Mouse (Mus musculus) neural tube, embryonic 11.5 days (tissue): ENCODE data around the gene Als2cr12. TPM values are rescaled to one million over a fixed set of nuclear protein-coding genes. Genes with fewer than 3 reads are reported as not detected.
"Not testable (repeated sequence)": the region's sequence is repeated elsewhere in the genome, so short reads cannot be mapped to it uniquely, and the experiment has no call there.

Source experiments
- ATAC-seq: fragments of 200-750 bp; cut with Nextera tagmentation; 2 replicates; pipeline ENCODE4 v1.8.0; 2017; ENCODE audit warnings: moderate number of reproducible peaks, mild to moderate bottlenecking, moderate TSS enrichment, moderate library complexity; ENCODE audit not compliant: insufficient read depth, low FRiP score, low TSS enrichment
- DNase-seq: peaks from one replicate; pipeline ENCODE4 v3.0.0-alpha.2; 2015; ENCODE audit warnings: low spot score
- H3K27ac ChIP-seq: fragments of 300-500 bp; sonication (generic); 2 replicates; pipeline ENCODE4 v1.5.1; 2014; ENCODE audit warnings: low read depth, mild to moderate bottlenecking, low read length
- H3K27me3 ChIP-seq: fragments of 300-500 bp; sonication (generic); 2 replicates; pipeline ENCODE4 v1.6.1; 2014; ENCODE audit warnings: mild to moderate bottlenecking, low read length, mixed read lengths; ENCODE audit not compliant: control insufficient read depth, insufficient read depth
- H3K36me3 ChIP-seq: fragments of 300-500 bp; sonication (generic); 2 replicates; pipeline ENCODE4 v1.6.1; 2014; ENCODE audit warnings: mild to moderate bottlenecking, low read length, moderate library complexity, mixed read lengths; ENCODE audit not compliant: control insufficient read depth, insufficient read depth
- H3K4me1 ChIP-seq: fragments of 300-500 bp; sonication (generic); 2 replicates; pipeline ENCODE4 v1.6.1; 2014; ENCODE audit warnings: low read length, mixed read lengths; ENCODE audit not compliant: control insufficient read depth, insufficient read depth
- H3K4me2 ChIP-seq: fragments of 300-500 bp; sonication (generic); 2 replicates; pipeline ENCODE4 v1.6.1; 2014; ENCODE audit warnings: low read depth, mild to moderate bottlenecking, moderate library complexity
- H3K4me3 ChIP-seq: fragments of 300-500 bp; sonication (generic); 2 replicates; pipeline ENCODE4 v1.5.1; 2014; ENCODE audit warnings: low read depth, low read length
- H3K9ac ChIP-seq: fragments of 300-500 bp; sonication (generic); 2 replicates; pipeline ENCODE4 v1.6.1; 2014; ENCODE audit warnings: mild to moderate bottlenecking, low read length
- H3K9me3 ChIP-seq: fragments of 300-500 bp; sonication (generic); 2 replicates; pipeline ENCODE4 v1.6.1; 2016; ENCODE audit warnings: low read length; ENCODE audit not compliant: control insufficient read depth
- WGBS: fragments of 180-500 bp; shearing (Covaris S2); extraction: QIAGEN DNeasy Blood & Tissue Kit; methylation state at CpG from one replicate; pipeline ENCODE4 v1.1.7; 2014; 5-methylcytosine and 5-hydroxymethylcytosine counted together
- polyA plus RNA-seq: library from polyadenylated mRNA; unstranded; fragments of >200 nt; fragmentation: Nextera tagmentation; extraction: Ambion mirVana; gene quantifications from 2 replicates; pipeline ENCODE4 v1.2.1, GENCODE M21; 2014

Als2cr12 gene
- polyA plus RNA-seq, 1 experiment from 2014 or later, result not detected

- not testable (repeated sequence) for H3K9me3 ChIP-seq, H3K27me3 ChIP-seq, H3K27ac ChIP-seq, DNase-seq, ATAC-seq, H3K4me1 ChIP-seq, H3K36me3 ChIP-seq
- WGBS, result 85% methylated on average over 17 of the region's 17 CpGs
- Histone ChIP-seq H3K9ac (0 out of 2 replicates have a peak overlapping the region, but pooled peaks have one; percentile 74), H3K4me2 (peak overlapping the region; percentile 74), H3K4me3 (peak overlapping the region; percentile 50)
These were observed 44.0 kb downstream of the Als2cr12 start for GRCm38 (mm10) chr1:58651571-58652456.

GRCm38 (mm10) chr1:58628847-58629246, 66.9 kb downstream of the Als2cr12 start:
- 80% methylated on average over 1 of the region's 2 CpGs for WGBS
- not testable (repeated sequence) for H3K4me3 ChIP-seq, H3K4me1 ChIP-seq, H3K9me3 ChIP-seq, H3K36me3 ChIP-seq, H3K9ac ChIP-seq, H3K27ac ChIP-seq, DNase-seq, ATAC-seq, H3K4me2 ChIP-seq, H3K27me3 ChIP-seq

GRCm38 (mm10) chr1:58621996-58622748, 73.6 kb downstream of the Als2cr12 start:
- 77% methylated on average over 7 of the region's 7 CpGs for WGBS
- DNase-seq (no peak), ATAC-seq (no peak)
- Histone ChIP-seq H3K9me3 (no peaks in the 10 kb centered on the region), H3K27me3 (no peaks in the 10 kb centered on the region), H3K4me3 (no peak overlapping the region), H3K36me3 (no peaks in the 10 kb centered on the region), H3K4me1 (no peaks in the 10 kb centered on the region), H3K9ac (no peak overlapping the region), H3K27ac (no peak overlapping the region), H3K4me2 (no peak overlapping the region)

GRCm38 (mm10) chr1:58621251-58621650, 74.5 kb downstream of the Als2cr12 start:
- WGBS, result 90% methylated on average over 3 of the region's 3 CpGs
- Histone ChIP-seq H3K4me2 (no peak overlapping the region), H3K4me1 (no peaks in the 10 kb centered on the region), H3K9ac (no peak overlapping the region), H3K27me3 (no peaks in the 10 kb centered on the region), H3K4me3 (no peak overlapping the region), H3K36me3 (no peaks in the 10 kb centered on the region), H3K27ac (no peak overlapping the region), H3K9me3 (no peaks in the 10 kb centered on the region)
- no peak for DNase-seq
- no peak for ATAC-seq

- Histone ChIP-seq H3K4me2 (no peak overlapping the region), H3K36me3 (no peaks in the 10 kb centered on the region), H3K9me3 (no peaks in the 10 kb centered on the region), H3K9ac (no peak overlapping the region), H3K27me3 (no peaks in the 10 kb centered on the region), H3K27ac (no peak overlapping the region), H3K4me1 (no peaks in the 10 kb centered on the region), H3K4me3 (no peak overlapping the region)
- DNase-seq (no peak), ATAC-seq (no peak)
- 89% methylated on average over 2 of the region's 2 CpGs for WGBS
These were observed 77.0 kb downstream of the Als2cr12 start for GRCm38 (mm10) chr1:58618766-58619165.

- DNase-seq, result no peak
These were observed 77.7 kb downstream of the Als2cr12 start for GRCm38 (mm10) chr1:58617978-58618668.

GRCm38 (mm10) chr1:58617076-58617475, 78.7 kb downstream of the Als2cr12 start:
- no peaks in the 10 kb centered on the region for H3K27me3 ChIP-seq
- no peaks in the 10 kb centered on the region for H3K36me3 ChIP-seq
- H3K4me2 ChIP-seq, result no peak overlapping the region
- 68% methylated on average over 5 of the region's 5 CpGs for WGBS
- no peaks in the 10 kb centered on the region for H3K4me1 ChIP-seq
- no peak for ATAC-seq
- H3K9ac ChIP-seq, result no peak overlapping the region
- no peak overlapping the region for H3K4me3 ChIP-seq
- H3K9me3 ChIP-seq, result no peaks in the 10 kb centered on the region
- H3K27ac ChIP-seq, result no peak overlapping the region
- no peak for DNase-seq

More at GRCm38 (mm10) chr1:58617978-58618668, 77.7 kb downstream of the Als2cr12 start:
- WGBS, result 71% methylated on average over 6 of the region's 6 CpGs
- no peak overlapping the region for H3K4me2 ChIP-seq
- H3K27ac ChIP-seq, result no peak overlapping the region
- no peaks in the 10 kb centered on the region for H3K9me3 ChIP-seq
- no peak for ATAC-seq
- no peaks in the 10 kb centered on the region for H3K36me3 ChIP-seq
- no peak overlapping the region for H3K9ac ChIP-seq
- no peak overlapping the region for H3K4me3 ChIP-seq
- H3K27me3 ChIP-seq, result no peaks in the 10 kb centered on the region
- H3K4me1 ChIP-seq, result no peaks in the 10 kb centered on the region

- DNase-seq (no peak), ATAC-seq (no peak)
- WGBS, result 78% methylated on average over 3 of the region's 3 CpGs
- H3K9me3 ChIP-seq, result no peaks in the 10 kb centered on the region
- no peaks in the 10 kb centered on the region for H3K4me1 ChIP-seq
- no peak overlapping the region for H3K4me2 ChIP-seq
- H3K36me3 ChIP-seq, result no peaks in the 10 kb centered on the region
- H3K4me3 ChIP-seq, result no peak overlapping the region
- no peaks in the 10 kb centered on the region for H3K27me3 ChIP-seq
- H3K9ac ChIP-seq, result no peak overlapping the region
- no peak overlapping the region for H3K27ac ChIP-seq
These were observed 79.6 kb downstream of the Als2cr12 start for GRCm38 (mm10) chr1:58616176-58616575.
